Mouse (Mus musculus): ENCODE results near the gene Serf1. TPM values are rescaled to one million over a fixed set of nuclear protein-coding genes. Genes with fewer than 3 reads are reported as not detected.

Serf1 gene
- polyA plus RNA-seq, 1 experiment from 2014 or later: 169 TPM

Other genes with a start within 250 kb of the Serf1 start
- gene Cartpt, start 206.9 kb upstream of the Serf1 start, polyA plus RNA-seq (2014; fragmentation: Nextera tagmentation; extraction: Ambion mirVana): 42.3 and 51.3 TPM in 2 replicates
- 45.9 and 51.6 TPM in 2 replicates for gene Mccc2, start 92.4 kb upstream of the Serf1 start, polyA plus RNA-seq (2014; fragmentation: Nextera tagmentation; extraction: Ambion mirVana)
- 24.9 and 28.5 TPM in 2 replicates for gene Bdp1, start 3.9 kb upstream of the Serf1 start, polyA plus RNA-seq (2014; fragmentation: Nextera tagmentation; extraction: Ambion mirVana)
- 68.3 and 69.3 TPM in 2 replicates for gene Smn1, start 16.8 kb downstream of the Serf1 start, polyA plus RNA-seq (2014; fragmentation: Nextera tagmentation; extraction: Ambion mirVana)
- gene Naip2, start 94.1 kb downstream of the Serf1 start, polyA plus RNA-seq (2014; fragmentation: Nextera tagmentation; extraction: Ambion mirVana): 5.9 and 6.0 TPM in 2 replicates
- gene Naip5, start 138.3 kb downstream of the Serf1 start, polyA plus RNA-seq (2014; fragmentation: Nextera tagmentation; extraction: Ambion mirVana): 5.4 and 5.6 TPM in 2 replicates
- gene Naip6, start 209.7 kb downstream of the Serf1 start, polyA plus RNA-seq (2014; fragmentation: Nextera tagmentation; extraction: Ambion mirVana): 5.1 and 5.3 TPM in 2 replicates

All from intestine, embryonic 14.5 days (tissue).